Mouse (Mus musculus): ENCODE data around the gene Srebf2. TPM values are rescaled to one million over a fixed set of nuclear protein-coding genes. Genes with fewer than 3 reads are reported as not detected.

The Srebf2 gene
- total RNA-seq, 1 experiment = 173 TPM

DNA sequence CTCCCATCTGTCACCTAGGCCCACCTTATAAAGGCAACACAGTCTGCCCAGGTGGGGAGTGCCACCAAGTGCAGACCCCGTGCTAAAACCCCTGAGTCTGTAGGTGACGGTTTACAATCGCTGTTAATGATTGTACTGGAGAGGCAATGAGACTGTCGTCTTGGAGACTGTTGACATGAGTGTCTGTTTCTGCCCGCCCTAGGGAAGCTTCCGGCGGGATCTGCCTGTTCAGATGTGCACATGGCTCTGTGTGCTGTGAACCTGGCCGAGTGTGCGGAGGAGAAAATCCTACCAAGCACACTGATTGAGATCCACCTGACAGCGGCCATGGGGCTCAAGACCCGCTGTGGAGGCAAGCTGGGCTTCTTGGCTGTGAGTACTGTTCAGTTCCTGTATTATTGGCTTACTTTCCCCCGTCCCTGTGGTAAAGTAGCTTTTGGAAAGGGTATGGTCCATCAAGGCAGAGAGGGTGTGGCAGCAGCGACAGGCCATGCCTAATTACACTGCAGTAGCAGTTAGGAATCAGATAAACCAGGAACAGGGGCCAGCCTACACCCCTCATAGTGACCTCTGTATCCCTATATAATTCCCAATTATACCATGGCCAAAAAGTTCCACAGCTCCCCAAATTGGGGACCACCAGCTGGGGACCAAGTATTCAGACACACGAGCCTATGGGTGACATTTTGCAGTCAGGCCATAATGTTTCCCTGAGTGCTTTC is 38.2 kb downstream of the Srebf2 start:
- H3K36me3 ChIP-seq (ENCODE audit: control insufficient read depth, insufficient read depth, low read length, poor library complexity, severe bottlenecking) = peaks cover 69% of the 10 kb centered on the region
- no peaks in the 10 kb centered on the region for H3K9me3 ChIP-seq (ENCODE audit: control insufficient read depth, insufficient read depth, low read depth, low read length)
- TF ChIP-seq CHD2 (IDR thresholded peaks at IDR 0.05; ENCODE audit: low read depth, low read length) (no peak), HCFC1 (IDR thresholded peaks at IDR 0.05; ENCODE audit: borderline replicate concordance, insufficient read depth, low read length) (no peak), ZNF384 (IDR thresholded peaks at IDR 0.05; ENCODE audit: low read depth, low read length) (no peak), ZC3H11A (IDR thresholded peaks at IDR 0.05; ENCODE audit: borderline replicate concordance, low read depth, low read length) (no peak), MAFK (IDR thresholded peaks at IDR 0.05; ENCODE audit: insufficient read depth, low read depth, low read length) (no peak)
- in situ Hi-C loops (cut with MboI; ENCODE audit: low sequenced_read_pairs in 2 of 2, unreplicated experiment in 2 of 2) = no loop called here
- H3K4me1 ChIP-seq (ENCODE audit: control insufficient read depth in 2 of 2, insufficient read depth in 2 of 2, low read length in 2 of 2, poor library complexity in 1 of 2) = peaks cover 2 to 15% of the 10 kb centered on the region in 2 experiments
- H3K27ac ChIP-seq (ENCODE audit: insufficient read depth, low read depth, low read length, poor library complexity, severe bottlenecking) = no peak overlapping the region
- DNase-seq (ENCODE audit: low read depth, low spot score) = no peak
- no peak overlapping the region for H3K9ac ChIP-seq (ENCODE audit: insufficient read depth, low read depth, low read length, poor library complexity, severe bottlenecking)
- H3K4me3 ChIP-seq (ENCODE audit: insufficient read depth in 1 of 2, low read depth in 1 of 2, low read length in 2 of 2, poor library complexity in 1 of 2, severe bottlenecking in 1 of 2) = no peak overlapping the region

DNA sequence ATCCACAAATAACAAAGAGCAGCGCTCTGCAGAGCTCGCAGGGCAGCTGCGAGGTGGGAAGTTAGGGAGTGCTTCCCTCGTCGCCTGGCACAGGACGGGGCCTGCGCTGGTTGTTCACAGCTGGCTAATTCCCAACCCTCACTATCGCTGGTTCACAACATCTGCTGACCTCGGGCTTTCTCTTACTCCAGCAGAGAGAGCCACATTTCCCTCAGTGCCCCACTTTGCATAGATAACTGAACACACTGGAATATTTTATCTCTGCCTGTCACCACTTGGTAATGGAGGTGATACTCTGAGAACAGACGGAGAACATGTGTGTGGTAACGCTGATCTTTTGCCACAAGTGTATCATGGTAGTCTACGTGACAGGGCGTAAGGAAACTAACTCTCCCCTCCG is 39.1 kb downstream of the Srebf2 start:
- no peak overlapping the region for H3K9ac ChIP-seq (ENCODE audit: insufficient read depth, low read depth, low read length, poor library complexity, severe bottlenecking)
- DNase-seq (ENCODE audit: low read depth, low spot score) = no peak
- peaks cover 2 to 17% of the 10 kb centered on the region in 2 experiments for H3K4me1 ChIP-seq (ENCODE audit: control insufficient read depth in 2 of 2, insufficient read depth in 2 of 2, low read length in 2 of 2, poor library complexity in 1 of 2)
- no peak overlapping the region for H3K4me3 ChIP-seq (ENCODE audit: insufficient read depth in 1 of 2, low read depth in 1 of 2, low read length in 2 of 2, poor library complexity in 1 of 2, severe bottlenecking in 1 of 2)
- H3K9me3 ChIP-seq (ENCODE audit: control insufficient read depth, insufficient read depth, low read depth, low read length) = no peaks in the 10 kb centered on the region
- H3K36me3 ChIP-seq (ENCODE audit: control insufficient read depth, insufficient read depth, low read length, poor library complexity, severe bottlenecking) = peaks cover 64% of the 10 kb centered on the region
- 0 out of 2 replicates have a peak overlapping the region, but pooled peaks have one; percentile 28 for H3K27ac ChIP-seq (ENCODE audit: insufficient read depth, low read depth, low read length, poor library complexity, severe bottlenecking)
- TF ChIP-seq HCFC1 (IDR thresholded peaks at IDR 0.05; ENCODE audit: borderline replicate concordance, insufficient read depth, low read length) = no peak
- TF ChIP-seq MAFK (IDR thresholded peaks at IDR 0.05; ENCODE audit: insufficient read depth, low read depth, low read length) = no peak
- TF ChIP-seq ZC3H11A (IDR thresholded peaks at IDR 0.05; ENCODE audit: borderline replicate concordance, low read depth, low read length) = no peak
- no peak for TF ChIP-seq CHD2 (IDR thresholded peaks at IDR 0.05; ENCODE audit: low read depth, low read length)
- no peak for TF ChIP-seq ZNF384 (IDR thresholded peaks at IDR 0.05; ENCODE audit: low read depth, low read length)
- in situ Hi-C loops (cut with MboI; ENCODE audit: low sequenced_read_pairs in 2 of 2, unreplicated experiment in 2 of 2) = no loop called here

GRCm38 (mm10) chr15:82186931-82187330 is 40.0 kb downstream of the Srebf2 start:
- no peak for DNase-seq (ENCODE audit: low read depth, low spot score)
- H3K4me1 ChIP-seq (ENCODE audit: control insufficient read depth in 2 of 2, insufficient read depth in 2 of 2, low read length in 2 of 2, poor library complexity in 1 of 2) = peaks cover 2 to 19% of the 10 kb centered on the region in 2 experiments
- H3K4me3 ChIP-seq (ENCODE audit: insufficient read depth in 1 of 2, low read depth in 1 of 2, low read length in 2 of 2, poor library complexity in 1 of 2, severe bottlenecking in 1 of 2) = no peak overlapping the region
- H3K36me3 ChIP-seq (ENCODE audit: control insufficient read depth, insufficient read depth, low read length, poor library complexity, severe bottlenecking) = peaks cover 61% of the 10 kb centered on the region
- H3K9ac ChIP-seq (ENCODE audit: insufficient read depth, low read depth, low read length, poor library complexity, severe bottlenecking) = no peak overlapping the region
- no peaks in the 10 kb centered on the region for H3K9me3 ChIP-seq (ENCODE audit: control insufficient read depth, insufficient read depth, low read depth, low read length)
- H3K27ac ChIP-seq (ENCODE audit: insufficient read depth, low read depth, low read length, poor library complexity, severe bottlenecking) = peak overlapping the region; percentile 53
- no peak for TF ChIP-seq CHD2 (IDR thresholded peaks at IDR 0.05; ENCODE audit: low read depth, low read length)
- no peak for TF ChIP-seq HCFC1 (IDR thresholded peaks at IDR 0.05; ENCODE audit: borderline replicate concordance, insufficient read depth, low read length)
- in situ Hi-C loops (cut with MboI; ENCODE audit: low sequenced_read_pairs in 2 of 2, unreplicated experiment in 2 of 2) = no loop called here

- TF ChIP-seq ZNF384 (IDR thresholded peaks at IDR 0.05; ENCODE audit: low read depth, low read length) = 0 out of 2 replicates have a peak, but pooled peaks have one; percentile 40
- no peak for TF ChIP-seq CHD2 (IDR thresholded peaks at IDR 0.05; ENCODE audit: low read depth, low read length)
- no peak for TF ChIP-seq ZC3H11A (IDR thresholded peaks at IDR 0.05; ENCODE audit: borderline replicate concordance, low read depth, low read length)
- TF ChIP-seq HCFC1 (IDR thresholded peaks at IDR 0.05; ENCODE audit: borderline replicate concordance, insufficient read depth, low read length) = no peak
- DNase-seq (ENCODE audit: low read depth, low spot score) = no peak
- no peaks in the 10 kb centered on the region for H3K9me3 ChIP-seq (ENCODE audit: control insufficient read depth, insufficient read depth, low read depth, low read length)
- in situ Hi-C loops (cut with MboI; ENCODE audit: low sequenced_read_pairs in 2 of 2, unreplicated experiment in 2 of 2) = no loop called here
- peak overlapping the region; percentile 49 for H3K27ac ChIP-seq (ENCODE audit: insufficient read depth, low read depth, low read length, poor library complexity, severe bottlenecking)
- H3K4me3 ChIP-seq (ENCODE audit: insufficient read depth in 1 of 2, low read depth in 1 of 2, low read length in 2 of 2, poor library complexity in 1 of 2, severe bottlenecking in 1 of 2) = no peak overlapping the region
- H3K4me1 ChIP-seq (ENCODE audit: control insufficient read depth in 2 of 2, insufficient read depth in 2 of 2, low read length in 2 of 2, poor library complexity in 1 of 2) = peaks cover 2 to 19% of the 10 kb centered on the region in 2 experiments
- no peak overlapping the region for H3K9ac ChIP-seq (ENCODE audit: insufficient read depth, low read depth, low read length, poor library complexity, severe bottlenecking)
- peaks cover 62% of the 10 kb centered on the region for H3K36me3 ChIP-seq (ENCODE audit: control insufficient read depth, insufficient read depth, low read length, poor library complexity, severe bottlenecking)
Observed at GRCm38 (mm10) chr15:82187401-82187800, 40.4 kb downstream of the Srebf2 start.

Measured in ES-E14 (cell line).